Mouse (Mus musculus): ENCODE measurements around the gene Cpsf6.

DNA sequence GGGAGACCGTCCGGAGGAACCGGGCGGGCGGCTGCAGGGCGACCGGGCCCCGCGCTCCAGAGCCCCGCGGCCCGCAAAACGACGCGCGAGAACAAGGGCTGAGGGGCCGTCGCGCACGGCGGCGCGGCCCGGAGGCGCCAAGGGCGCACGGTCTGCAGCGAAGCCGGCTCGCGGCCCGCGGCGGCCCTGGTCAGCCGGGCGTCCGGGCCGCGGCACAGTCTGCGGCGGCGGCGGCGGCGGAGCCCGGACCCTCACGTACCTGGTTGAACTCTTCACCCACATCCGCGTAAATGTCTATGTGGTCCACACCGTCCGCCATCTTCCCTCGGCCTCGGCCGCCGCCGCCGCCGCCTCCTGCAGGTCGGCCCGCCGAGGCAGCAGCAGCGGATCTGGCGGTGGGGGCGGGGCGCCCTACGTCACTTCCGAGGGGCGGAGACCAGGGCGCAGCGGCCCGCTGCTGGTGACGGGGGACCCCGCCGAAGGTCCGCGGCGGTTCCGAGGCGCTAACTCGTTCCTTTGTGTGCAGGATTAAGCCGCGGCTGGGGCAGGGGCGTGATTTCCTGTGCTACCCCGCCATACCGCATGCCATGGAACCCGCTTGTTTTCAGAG is 3.1 kb downstream of the Cpsf6 start:
- TF ChIP-seq CTCF (IDR thresholded peaks at IDR 0.05; ENCODE audit: extremely low read depth, insufficient read depth, insufficient read length, insufficient replicate concordance) (no peak), POLR2A (IDR thresholded peaks at IDR 0.05; ENCODE audit: low read depth, low read length) (peak; percentile 46)

Data from spleen, adult 2 months (tissue).